Mouse (Mus musculus) bone marrow macrophage, adult 2 months (primary cell): Measurements from ENCODE around the gene Nbea.

Experiments used
- CTCF ChIP-seq: IDR thresholded peaks from 2 replicates; pipeline ENCODE4 v1.5.1; 2012; ENCODE audit warnings: low read depth, mild to moderate bottlenecking, low read length, moderate library complexity
- POLR2A ChIP-seq: IDR thresholded peaks from 2 replicates; pipeline ENCODE4 v1.6.1; 2012; ENCODE audit warnings: mild to moderate bottlenecking, low read depth, low read length, borderline replicate concordance

DNA sequence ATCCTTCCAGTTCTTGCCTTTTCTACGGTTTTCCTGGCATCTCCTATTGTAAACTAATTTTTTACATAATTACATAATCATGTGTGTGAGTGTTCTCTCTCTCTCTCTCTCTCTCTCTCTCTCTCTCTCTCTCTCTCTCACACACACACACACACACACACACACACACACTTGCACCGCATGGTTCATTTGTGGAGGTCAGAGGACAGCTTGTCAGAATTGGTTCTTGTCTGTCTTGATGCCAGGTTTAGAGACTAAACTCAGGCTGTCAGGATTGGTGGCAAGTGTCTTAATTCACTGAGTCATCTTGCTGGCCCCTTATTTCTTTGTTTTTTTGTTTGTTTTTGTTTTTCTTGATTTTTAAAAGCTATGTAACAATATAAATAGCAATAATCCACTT is 388.7 kb downstream of the Nbea start:
- TF ChIP-seq POLR2A, result no peak
- TF ChIP-seq CTCF, result no peak
